Comparison of ENCODE assay signal across 13 mouse cellular contexts in genomic region chr17:31088711-31089110, GRCm38 (mm10). TPM values are rescaled to one million over a fixed set of nuclear protein-coding genes. Genes with fewer than 3 reads are reported as not detected.
DNase-seq lines count a peak whose midpoint lies in the region; ATAC-seq lines count a peak whose summit lies in the region.
"Had no signal": no experiment of that assay in that cellular context is flagged by ENCODE, and none has a peak within 500 bp of the region (broad histone marks: within the 10 kb centered on the region; RNA-seq: fewer than 3 reads in every experiment).

No protein-coding gene starts in this region.

- 56% methylated on average over 5 of the region's 5 CpGs for WGBS in midbrain, embryonic 10.5 days
- 51% methylated on average over 5 of the region's 5 CpGs for WGBS in midbrain, embryonic 15.5 days
- WGBS in liver, embryonic 16.5 days (ENCODE audit: insufficient replicate concordance) = 42% methylated on average over 5 of the region's 5 CpGs

- H3K27me3 ChIP-seq in midbrain, embryonic 10.5 days (ENCODE audit: low read depth, poor library complexity, severe bottlenecking) = no peaks in the 10 kb centered on the region
- no peaks in the 10 kb centered on the region for H3K27me3 ChIP-seq in midbrain, embryonic 15.5 days (replicated peaks)
- H3K27me3 ChIP-seq in liver, embryonic 16.5 days (ENCODE audit: control insufficient read depth, insufficient read depth, low read depth, low read length) = no peaks in the 10 kb centered on the region
- H3K27me3 ChIP-seq: forebrain, embryonic 15.5 days; intestine, embryonic 15.5 days had no signal

- DNase-seq in heart, adult 11 months = peak; percentile 93
- DNase-seq in heart, adult 8-10 months (ENCODE audit: low spot score) = no peak
- no peak for DNase-seq in midbrain, embryonic 10.5 days (ENCODE audit: low spot score)
- no peak for DNase-seq in yolk sac, embryonic 10.5 days (ENCODE audit: low spot score)
- no peak for DNase-seq in right cerebral cortex, postnatal 10 days (ENCODE audit: low spot score in 2 of 2)

- H3K36me3 ChIP-seq in midbrain, embryonic 10.5 days = peaks cover 5% of the 10 kb centered on the region; the same call in 1 of the 2 replicates
- H3K36me3 ChIP-seq in midbrain, embryonic 15.5 days (replicated peaks) = 0 out of 2 replicates have a peak, but pooled peaks cover 2% of the 10 kb centered on the region
- peaks cover 5% of the 10 kb centered on the region for H3K36me3 ChIP-seq in liver, embryonic 16.5 days (ENCODE audit: control insufficient read depth, insufficient read depth)
- H3K36me3 ChIP-seq: intestine, embryonic 15.5 days had no signal

- H3K4me3 ChIP-seq in midbrain, embryonic 10.5 days = no peak overlapping the region
- no peak overlapping the region for H3K4me3 ChIP-seq in midbrain, embryonic 15.5 days
- H3K4me3 ChIP-seq in liver, embryonic 16.5 days (ENCODE audit: low read depth, low read length) = no peak overlapping the region
- H3K4me3 ChIP-seq: forebrain, embryonic 15.5 days; intestine, embryonic 15.5 days had no signal

- ATAC-seq in midbrain, embryonic 15.5 days (replicated peaks) = no peak
- no peak for ATAC-seq in liver, embryonic 16.5 days (ENCODE audit: low read depth)
- 0 out of 2 replicates have a peak, but pooled peaks have one; percentile 21 for ATAC-seq in megakaryocyte-erythroid progenitor cell, adult 5-6 weeks (replicated peaks; ENCODE audit: low FRiP score, low TSS enrichment, poor library complexity, severe bottlenecking)
- ATAC-seq: forebrain, embryonic 15.5 days; intestine, embryonic 15.5 days had no signal

- no peaks in the 10 kb centered on the region for H3K9me3 ChIP-seq in midbrain, embryonic 10.5 days (replicated peaks)
- H3K9me3 ChIP-seq in midbrain, embryonic 15.5 days = no peaks in the 10 kb centered on the region
- no peaks in the 10 kb centered on the region for H3K9me3 ChIP-seq in liver, embryonic 16.5 days (replicated peaks; ENCODE audit: control insufficient read depth, low read length)
- H3K9me3 ChIP-seq: forebrain, embryonic 15.5 days; intestine, embryonic 15.5 days had no signal

- no peak overlapping the region for H3K9ac ChIP-seq in midbrain, embryonic 15.5 days
- H3K9ac ChIP-seq in liver, embryonic 16.5 days (ENCODE audit: low read depth, low read length) = no peak overlapping the region
- H3K9ac ChIP-seq: forebrain, embryonic 15.5 days; intestine, embryonic 15.5 days had no signal

- H3K27ac ChIP-seq in midbrain, embryonic 10.5 days (replicated peaks) = peak overlapping the region; percentile 60
- no peak overlapping the region for H3K27ac ChIP-seq in midbrain, embryonic 15.5 days
- peak overlapping the region; percentile 42 for H3K27ac ChIP-seq in liver, embryonic 16.5 days (ENCODE audit: low read length)
- H3K27ac ChIP-seq: forebrain, embryonic 15.5 days; intestine, embryonic 15.5 days had no signal

- H3K4me1 ChIP-seq in midbrain, embryonic 10.5 days = peaks cover 39% of the 10 kb centered on the region
- H3K4me1 ChIP-seq in midbrain, embryonic 15.5 days = peaks cover 47% of the 10 kb centered on the region
- peaks cover 53% of the 10 kb centered on the region for H3K4me1 ChIP-seq in liver, embryonic 16.5 days (ENCODE audit: control insufficient read depth, low read depth, low read length)

- no peak overlapping the region for H3K4me2 ChIP-seq in midbrain, embryonic 15.5 days
- H3K4me2 ChIP-seq in liver, embryonic 16.5 days (ENCODE audit: low read depth, low read length) = no peak overlapping the region
- H3K4me2 ChIP-seq: forebrain, embryonic 15.5 days; intestine, embryonic 15.5 days had no signal

RNA-seq across cellular contexts. Expression of gene Abcg1, which starts 31.2 kb away (rescaled TPM):
- 1 to 10 TPM; 3.7 to 6.9 (median 6.5) TPM for total RNA-seq in heart, adult 8-10 months (2022)
- polyA plus RNA-seq in midbrain, embryonic 10.5 days (2016; fragmentation: Nextera tagmentation; extraction: Ambion mirVana) = 5.8 and 9.0 TPM in 2 replicates
- 22.6 and 23.8 TPM in 2 replicates for polyA plus RNA-seq in midbrain, embryonic 15.5 days (2015; fragmentation: Nextera tagmentation; extraction: Ambion mirVana)
- polyA plus RNA-seq in liver, embryonic 16.5 days (2015; fragmentation: Nextera tagmentation; extraction: Ambion mirVana) = 10.4 and 10.8 TPM in 2 replicates
- 5.4 and 8.5 TPM in 2 replicates for total RNA-seq in megakaryocyte-erythroid progenitor cell, adult 5-6 weeks (2014; fragmentation: Nextera tagmentation)
- total RNA-seq in megakaryocyte-erythroid progenitor cell, adult 5-6 weeks (2017) = 5.1 and 9.6 TPM in 2 replicates

RNA-seq across cellular contexts. Expression of gene Tff3, which starts 40.7 kb away (rescaled TPM):
- not detected for total RNA-seq in heart, adult 8-10 months (2022)
- polyA plus RNA-seq in midbrain, embryonic 10.5 days (2016; fragmentation: Nextera tagmentation; extraction: Ambion mirVana) = 1.2 TPM in 1 of 2 replicates, not detected in the other
- 0.40 and 1.4 TPM in 2 replicates for polyA plus RNA-seq in midbrain, embryonic 15.5 days (2015; fragmentation: Nextera tagmentation; extraction: Ambion mirVana)
- polyA plus RNA-seq in liver, embryonic 16.5 days (2015; fragmentation: Nextera tagmentation; extraction: Ambion mirVana) = 144 and 179 TPM in 2 replicates
- not detected in 2 replicates for total RNA-seq in megakaryocyte-erythroid progenitor cell, adult 5-6 weeks (2014; fragmentation: Nextera tagmentation)
- not detected in 2 replicates for total RNA-seq in megakaryocyte-erythroid progenitor cell, adult 5-6 weeks (2017)
- total RNA-seq: left cerebral cortex, postnatal 14 days; MEL had no signal
- polyA plus RNA-seq: cortical plate, adult 2 months had no signal

RNA-seq across cellular contexts. Expression of gene Tff2, which starts 55.4 kb away (rescaled TPM):
- total RNA-seq in heart, adult 8-10 months (2022) = not detected
- not detected in 2 replicates for polyA plus RNA-seq in midbrain, embryonic 10.5 days (2016; fragmentation: Nextera tagmentation; extraction: Ambion mirVana)
- not detected in 2 replicates for polyA plus RNA-seq in midbrain, embryonic 15.5 days (2015; fragmentation: Nextera tagmentation; extraction: Ambion mirVana)
- polyA plus RNA-seq in liver, embryonic 16.5 days (2015; fragmentation: Nextera tagmentation; extraction: Ambion mirVana) = 0.37 TPM in 1 of 2 replicates, not detected in the other
- total RNA-seq in megakaryocyte-erythroid progenitor cell, adult 5-6 weeks (2014; fragmentation: Nextera tagmentation) = not detected in 2 replicates
- not detected in 2 replicates for total RNA-seq in megakaryocyte-erythroid progenitor cell, adult 5-6 weeks (2017)
- total RNA-seq: left cerebral cortex, postnatal 14 days; MEL had no signal
- polyA plus RNA-seq: cortical plate, adult 2 months; forebrain, embryonic 15.5 days had no signal

Comparison
In these comparisons a context has a peak if more than half of its experiments do, and no peak if none do; other contexts are left out.
1. RNA of gene Tff3, which starts 40.7 kb away (polyA plus RNA-seq): 144 to 179 TPM in liver, embryonic 16.5 days; 0.40 to 1.4 TPM in midbrain, embryonic 15.5 days and 1.2 TPM in midbrain, embryonic 10.5 days; every median in the first group is over 10 times any median in the second.